Mouse (Mus musculus) liver, postnatal 0 days (tissue): ENCODE results near the gene Hoxa6. TPM values are rescaled to one million over a fixed set of nuclear protein-coding genes. Genes with fewer than 3 reads are reported as not detected.

Source experiments
- ATAC-seq: fragments of 200-750 bp; cut with Nextera tagmentation; 2 replicates; pipeline ENCODE4 v1.8.0; 2017; ENCODE audit warnings: mild to moderate bottlenecking, moderate library complexity
- DNase-seq: peaks from one replicate; pipeline ENCODE4 v3.0.0-alpha.2; 2016
- H3K27ac ChIP-seq: fragments of 300-500 bp; sonication (generic); 2 replicates; pipeline ENCODE4 v1.5.1; 2014; ENCODE audit warnings: antibody characterized with exemption, moderate library complexity, mild to moderate bottlenecking, low read depth
- H3K27me3 ChIP-seq: fragments of 300-500 bp; sonication (generic); 2 replicates; pipeline ENCODE4 v1.6.1; 2014; ENCODE audit warnings: low read length, control low read depth, mixed read lengths; ENCODE audit not compliant: insufficient read depth
- H3K36me3 ChIP-seq: fragments of 300-500 bp; sonication (generic); replicated peaks from 2 replicates; pipeline ENCODE4 v1.6.1; 2014; ENCODE audit warnings: mild to moderate bottlenecking, control low read depth, low read length, moderate library complexity, mixed read lengths; ENCODE audit not compliant: insufficient read depth
- H3K4me1 ChIP-seq: fragments of 300-500 bp; sonication (generic); 2 replicates; pipeline ENCODE4 v1.6.1; 2014; ENCODE audit warnings: antibody characterized with exemption, mild to moderate bottlenecking, control low read depth; ENCODE audit not compliant: insufficient read depth
- H3K4me2 ChIP-seq: fragments of 300-500 bp; sonication (generic); 2 replicates; pipeline ENCODE4 v1.6.1; 2014; ENCODE audit warnings: low read depth, mild to moderate bottlenecking, low read length, moderate library complexity, mixed read lengths
- H3K4me3 ChIP-seq: fragments of 300-500 bp; sonication (generic); 2 replicates; pipeline ENCODE4 v1.5.1; 2014; ENCODE audit warnings: low read depth, low read length
- H3K9ac ChIP-seq: fragments of 300-500 bp; sonication (generic); replicated peaks from 2 replicates; pipeline ENCODE4 v1.6.1; 2014; ENCODE audit warnings: mild to moderate bottlenecking, moderate library complexity
- H3K9me3 ChIP-seq: fragments of 300-500 bp; sonication (generic); 2 replicates; pipeline ENCODE4 v1.6.1; 2016; ENCODE audit warnings: mild to moderate bottlenecking, control low read depth, low read length, mixed read lengths
- CTCF ChIP-seq: sonication (generic); IDR thresholded peaks from 2 replicates; pipeline ENCODE4 v1.5.1; 2016; ENCODE audit warnings: antibody characterized with exemption, low read depth
- EP300 ChIP-seq: IDR thresholded peaks from 2 replicates; pipeline ENCODE4 v1.6.1; 2016; ENCODE audit warnings: antibody characterized with exemption, low read depth, mild to moderate bottlenecking
- WGBS: fragments of 180-500 bp; shearing (Covaris S2); extraction: QIAGEN DNeasy Blood & Tissue Kit; methylation state at CpG from one replicate; pipeline ENCODE4 v1.1.7; 2014; ENCODE audit not compliant: insufficient replicate concordance; 5-methylcytosine and 5-hydroxymethylcytosine counted together
- polyA plus RNA-seq: library from polyadenylated mRNA; unstranded; fragments of >200 nt; fragmentation: Nextera tagmentation; extraction: Ambion mirVana; gene quantifications from 2 replicates; pipeline ENCODE4 v1.2.1, GENCODE M21; 2015

Gene Hoxa6
- polyA plus RNA-seq, result not detected in 2 replicates

DNA sequence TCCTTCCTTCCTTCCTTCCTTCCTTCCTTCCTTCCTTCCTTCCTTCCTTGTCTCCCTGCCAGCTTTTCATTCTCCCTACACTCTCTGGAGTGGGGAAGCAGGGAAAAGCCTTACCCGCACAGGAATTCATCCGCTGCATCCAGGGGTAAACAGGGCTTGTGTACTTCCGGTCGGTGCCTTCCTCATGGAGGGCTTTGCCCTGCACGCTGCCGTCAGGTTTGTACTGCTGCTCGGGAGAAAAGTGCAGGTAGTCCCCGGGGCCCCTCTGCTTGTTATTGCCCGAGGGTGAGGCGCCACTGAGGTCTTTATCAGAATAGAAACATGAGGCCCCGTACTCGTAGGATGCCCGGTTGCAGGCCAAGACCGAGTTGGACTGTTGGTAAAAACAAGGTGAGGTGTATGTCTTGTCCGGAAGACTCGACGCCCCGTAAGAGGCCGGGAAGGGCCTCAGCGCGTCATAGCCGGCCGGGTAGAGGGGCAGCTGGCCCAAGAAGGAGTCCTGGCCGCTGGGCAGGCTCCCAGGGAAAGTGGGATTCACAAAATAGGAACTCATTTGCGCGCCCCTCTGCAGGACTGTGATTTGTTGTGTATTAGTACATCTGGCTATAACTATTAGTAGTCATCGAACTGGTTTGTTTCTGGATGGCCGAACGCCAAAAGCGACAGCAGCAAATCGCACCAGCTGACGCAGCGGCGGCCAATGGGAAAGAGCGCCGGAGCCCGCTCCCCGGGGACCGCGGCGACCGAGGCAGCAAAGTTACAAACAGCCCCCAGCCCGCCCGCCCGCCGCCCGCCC is at the start of gene Hoxa6:
TSS of gene Hoxa6 (minus strand) at position 651 of the 796 bp plus-strand sequence.
- TF ChIP-seq CTCF (no peak), EP300 (no peak)
- peak within 1 kb of the TSS; percentile 52 for H3K4me2 ChIP-seq
- no peak within 1 kb of the TSS for H3K27ac ChIP-seq
- H3K27me3 ChIP-seq, result peaks cover 97% of the 10 kb centered on the region
- WGBS, result 11% methylated on average over 47 of the region's 47 CpGs
- H3K4me3 ChIP-seq, result peak within 1 kb of the TSS; percentile 29
- H3K9me3 ChIP-seq, result no peaks in the 10 kb centered on the region
- peaks cover 6% of the 10 kb centered on the region for H3K4me1 ChIP-seq
- no peaks in the 10 kb centered on the region for H3K36me3 ChIP-seq
- ATAC-seq (no peak), DNase-seq (peak; percentile 39)
- H3K9ac ChIP-seq, result no peak within 1 kb of the TSS

DNA sequence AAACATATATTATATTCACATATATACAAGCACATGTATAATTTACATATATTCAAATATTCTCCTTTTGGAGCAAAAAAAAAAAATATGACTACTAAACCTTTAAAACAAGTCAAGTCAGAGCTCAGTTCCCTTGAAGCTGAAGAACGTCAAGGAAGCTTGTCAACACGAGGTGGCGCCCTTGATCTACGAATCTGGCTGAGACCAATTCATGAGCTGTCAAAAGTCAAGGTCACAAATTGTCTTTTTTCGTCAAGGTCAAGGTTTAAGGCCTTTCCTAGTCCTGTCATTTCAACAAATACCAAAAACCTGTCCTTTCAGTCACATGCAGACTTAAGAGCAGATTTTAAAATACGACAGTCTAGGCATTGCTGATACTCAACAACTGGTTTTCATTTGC is 48.4 kb upstream of the Hoxa6 start:
- peak; percentile 83 for DNase-seq
- Histone ChIP-seq H3K36me3 (no peaks in the 10 kb centered on the region), H3K9me3 (no peaks in the 10 kb centered on the region), H3K4me1 (peaks cover 4% of the 10 kb centered on the region), H3K9ac (no peak overlapping the region), H3K27ac (no peak overlapping the region), H3K4me2 (no peak overlapping the region), H3K4me3 (no peak overlapping the region), H3K27me3 (peaks cover 91% of the 10 kb centered on the region)
- peak; percentile 81 for TF ChIP-seq CTCF
- TF ChIP-seq EP300, result no peak
- under 1% methylated on average over 6 of the region's 6 CpGs for WGBS
- ATAC-seq, result no peak

DNA sequence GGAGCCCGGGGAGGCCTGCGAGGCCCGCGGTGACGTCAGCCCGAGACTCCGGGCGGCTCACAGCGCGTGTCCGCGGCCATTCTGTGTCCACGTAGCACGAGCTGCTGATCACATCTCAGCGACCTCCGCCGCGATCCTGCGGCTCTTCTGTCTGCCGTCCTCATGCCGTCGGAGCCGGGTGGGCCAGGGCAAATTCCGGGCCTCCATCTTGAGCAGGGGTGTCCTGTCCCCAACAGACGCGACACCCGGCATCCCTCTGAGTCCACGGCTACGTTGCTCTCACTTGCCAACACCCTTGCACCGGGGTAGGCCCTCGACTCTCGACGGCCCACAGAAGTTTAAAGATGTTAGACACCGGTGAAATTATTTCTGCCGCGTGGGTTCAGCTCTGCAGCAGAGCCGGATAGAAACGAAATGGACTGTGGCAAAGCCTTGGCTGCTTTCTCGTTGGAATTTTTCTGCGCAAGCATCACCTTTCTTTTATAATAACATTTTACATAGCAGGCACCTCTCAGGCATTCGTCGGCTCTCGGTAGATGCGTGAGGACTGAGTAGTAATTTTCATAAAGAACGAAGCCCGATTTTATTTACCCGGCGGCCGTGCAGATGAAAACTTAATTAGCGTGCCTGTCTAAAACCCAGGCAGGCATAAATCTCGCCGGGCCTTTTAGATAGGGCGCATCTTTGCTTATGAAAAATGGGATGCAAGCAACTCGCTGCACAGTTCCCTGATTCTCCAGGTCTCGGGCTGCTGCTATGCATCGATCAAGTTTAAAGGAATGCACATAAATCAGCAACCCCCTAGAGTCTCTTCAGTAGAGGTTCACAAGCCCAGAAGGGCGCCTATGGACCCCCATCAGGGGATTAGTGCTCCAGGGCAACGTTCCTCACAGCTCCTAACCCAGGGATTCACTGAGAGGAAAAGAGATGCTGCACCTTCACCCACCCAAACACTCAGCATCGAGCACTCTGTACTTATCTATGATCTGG is 45.3 kb upstream of the Hoxa6 start:
- Histone ChIP-seq H3K4me1 (no peaks in the 10 kb centered on the region), H3K36me3 (no peaks in the 10 kb centered on the region), H3K4me3 (no peak overlapping the region), H3K4me2 (no peak overlapping the region), H3K9ac (no peak overlapping the region), H3K27ac (no peak overlapping the region), H3K9me3 (no peaks in the 10 kb centered on the region), H3K27me3 (peaks cover 97% of the 10 kb centered on the region)
- WGBS, result 2% methylated on average over 59 of the region's 59 CpGs
- TF ChIP-seq CTCF (no peak), EP300 (no peak)
- DNase-seq (no peak), ATAC-seq (no peak)

DNA sequence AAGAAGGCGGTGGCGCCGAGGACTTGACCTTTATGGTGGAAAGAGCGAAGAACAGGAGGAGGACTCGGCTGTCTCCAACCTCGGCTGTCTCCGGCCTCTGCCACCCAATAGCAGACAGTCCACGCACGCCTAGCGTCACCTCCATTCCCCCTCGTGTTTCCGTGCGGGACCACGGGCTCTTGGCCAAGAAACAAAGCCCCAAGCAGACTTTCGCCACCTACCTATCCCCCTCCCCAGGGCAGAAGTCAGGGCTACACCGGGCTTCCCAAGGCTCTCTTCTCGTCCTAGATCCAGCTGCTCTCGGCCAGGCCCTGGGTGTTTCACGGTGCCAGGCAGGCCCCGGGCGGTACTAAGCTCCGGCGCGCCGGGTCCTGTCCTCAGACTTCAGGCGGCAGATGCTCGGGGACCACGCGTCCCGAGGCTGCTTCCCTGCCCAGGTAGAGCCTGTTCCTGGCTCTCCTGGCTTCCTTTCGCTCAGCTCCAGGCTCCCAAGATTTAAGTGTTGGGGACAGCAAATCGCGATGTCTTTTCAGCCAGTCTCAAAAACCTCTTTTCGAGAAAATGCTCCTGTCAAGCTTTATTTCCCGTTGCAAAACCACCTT is 44.4 kb upstream of the Hoxa6 start:
- no peak overlapping the region for H3K27ac ChIP-seq
- ATAC-seq, result no peak
- TF ChIP-seq EP300 (no peak), CTCF (no peak)
- no peak overlapping the region for H3K4me2 ChIP-seq
- DNase-seq, result no peak
- H3K27me3 ChIP-seq, result peaks cover 97% of the 10 kb centered on the region
- H3K9me3 ChIP-seq, result no peaks in the 10 kb centered on the region
- no peaks in the 10 kb centered on the region for H3K36me3 ChIP-seq
- H3K9ac ChIP-seq, result no peak overlapping the region
- H3K4me3 ChIP-seq, result no peak overlapping the region
- no peaks in the 10 kb centered on the region for H3K4me1 ChIP-seq
- 2% methylated on average over 35 of the region's 35 CpGs for WGBS

DNA sequence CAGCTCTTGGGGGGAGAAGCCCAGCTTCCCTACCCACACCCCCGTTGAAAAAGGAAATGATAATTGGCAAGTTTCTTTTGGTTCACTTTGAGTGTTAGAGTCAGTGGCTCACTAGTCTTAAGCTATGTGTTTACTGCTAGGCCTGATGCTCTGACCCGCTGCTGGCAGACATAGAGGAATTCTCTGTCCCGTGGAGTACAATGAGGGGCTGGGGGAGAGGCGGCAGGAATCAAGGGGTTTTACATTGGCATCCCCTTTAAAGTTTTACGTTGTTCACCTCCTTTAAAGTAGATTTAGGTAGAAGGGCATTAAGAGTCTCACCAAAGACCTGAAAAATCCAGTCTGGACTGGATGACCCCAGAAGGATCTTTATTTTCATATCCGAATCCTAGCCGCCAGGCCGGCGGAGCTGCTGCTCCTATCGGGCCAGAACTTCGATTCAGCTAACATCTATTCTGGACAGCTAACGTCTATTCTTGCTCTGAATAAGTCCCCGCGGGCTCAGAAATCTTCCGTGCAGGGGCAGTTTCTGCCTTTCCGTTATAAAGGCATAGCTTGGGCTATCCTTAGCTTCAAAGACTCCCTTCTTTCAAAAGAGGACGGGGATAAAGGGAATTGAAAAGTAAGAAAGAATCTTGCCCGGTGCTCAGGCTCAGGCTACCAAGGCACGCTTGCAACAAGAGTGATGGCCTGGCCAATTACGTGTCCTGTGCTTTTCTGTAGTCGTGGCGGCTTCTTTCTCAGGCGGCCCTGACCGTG is 43.7 kb upstream of the Hoxa6 start:
- ATAC-seq, result no peak
- H3K9me3 ChIP-seq, result no peaks in the 10 kb centered on the region
- H3K4me1 ChIP-seq, result no peaks in the 10 kb centered on the region
- H3K27ac ChIP-seq, result no peak overlapping the region
- H3K9ac ChIP-seq, result no peak overlapping the region
- H3K27me3 ChIP-seq, result peaks cover 97% of the 10 kb centered on the region
- TF ChIP-seq CTCF (no peak), EP300 (no peak)
- DNase-seq, result no peak
- no peaks in the 10 kb centered on the region for H3K36me3 ChIP-seq
- 5% methylated on average over 24 of the region's 24 CpGs for WGBS
- H3K4me3 ChIP-seq, result no peak overlapping the region
- no peak overlapping the region for H3K4me2 ChIP-seq
